In the genomic region with DNA sequence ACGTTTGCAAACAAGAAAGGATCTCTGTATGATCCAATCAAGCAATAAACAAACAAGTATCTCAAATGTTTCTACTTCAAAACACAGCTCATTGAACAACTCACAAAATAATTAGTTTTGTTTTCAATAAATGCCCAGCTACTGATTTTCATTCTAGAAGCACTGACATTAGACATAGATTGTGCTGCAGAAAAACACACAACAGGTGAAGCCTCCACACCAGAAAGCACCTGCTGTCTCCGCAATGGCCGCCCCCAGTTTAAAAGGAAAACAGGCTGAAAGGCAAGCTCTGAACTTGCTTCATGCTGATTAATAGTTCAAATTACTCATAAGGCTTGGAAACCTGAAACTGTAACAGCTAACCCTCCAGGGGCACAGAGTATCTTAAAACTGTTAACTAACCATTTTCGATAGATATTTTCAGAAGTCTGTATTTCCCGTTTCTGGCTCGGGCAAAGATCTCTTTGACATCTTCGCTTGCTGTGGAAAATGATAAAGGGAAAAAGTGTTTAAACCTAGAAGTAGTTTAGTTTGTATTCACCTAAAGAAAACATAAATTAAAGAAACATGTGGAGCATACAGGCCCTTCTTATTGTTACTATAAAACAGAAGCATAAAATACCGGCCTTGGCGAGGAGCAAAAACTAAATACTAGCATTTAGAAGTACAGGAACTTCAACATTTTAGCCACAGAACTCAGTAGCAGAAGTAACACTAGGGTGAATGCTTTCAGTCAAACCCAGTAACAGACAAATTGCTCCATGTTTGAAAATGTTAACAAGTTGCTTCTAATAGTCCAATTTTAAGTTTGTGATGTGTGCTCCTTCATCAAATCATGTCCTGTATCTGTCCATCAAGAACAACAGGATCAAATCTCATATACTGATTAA, we compare ENCODE assay signal across 8 mouse cellular contexts. TPM values are rescaled to one million over a fixed set of nuclear protein-coding genes. Genes with fewer than 3 reads are reported as not detected.
A peak's percentile ranks its signal among the peaks of the same experiment; 100 is the strongest.
DNase-seq lines count a peak whose midpoint lies in the region; ATAC-seq and TF ChIP-seq lines count a peak whose summit lies in the region.

No protein-coding gene starts in this region.

- H3K9me3 ChIP-seq in kidney, postnatal 0 days (replicated peaks; ENCODE audit: low read length) = no peaks in the 10 kb centered on the region
- no peaks in the 10 kb centered on the region for H3K9me3 ChIP-seq in embryonic facial prominence, embryonic 10.5 days
- H3K9me3 ChIP-seq in intestine, embryonic 15.5 days = no peaks in the 10 kb centered on the region

- H3K27me3 ChIP-seq in kidney, postnatal 0 days (ENCODE audit: insufficient read depth, low read length) = no peaks in the 10 kb centered on the region
- no peaks in the 10 kb centered on the region for H3K27me3 ChIP-seq in kidney, adult 2 months (replicated peaks; ENCODE audit: control insufficient read depth, insufficient read depth, low read length)
- no peaks in the 10 kb centered on the region for H3K27me3 ChIP-seq in embryonic facial prominence, embryonic 10.5 days (replicated peaks; ENCODE audit: low read depth, poor library complexity, severe bottlenecking)
- no peaks in the 10 kb centered on the region for H3K27me3 ChIP-seq in intestine, embryonic 15.5 days (replicated peaks)

- TF ChIP-seq POLR2A in kidney, adult 2 months (IDR thresholded peaks at IDR 0.05; ENCODE audit: low read depth, low read length) = no peak

- H3K27ac ChIP-seq in kidney, postnatal 0 days = no peak overlapping the region
- H3K27ac ChIP-seq in kidney, adult 2 months (ENCODE audit: insufficient read depth, low read depth, low read length) = no peak overlapping the region
- no peak overlapping the region for H3K27ac ChIP-seq in embryonic facial prominence, embryonic 10.5 days (replicated peaks)
- no peak overlapping the region for H3K27ac ChIP-seq in intestine, embryonic 15.5 days

- peak overlapping the region; percentile 52 for H3K4me2 ChIP-seq in kidney, postnatal 0 days (ENCODE audit: low read length)
- peak overlapping the region; percentile 55 for H3K4me2 ChIP-seq in intestine, embryonic 15.5 days (replicated peaks)

- no peak overlapping the region for H3K9ac ChIP-seq in kidney, postnatal 0 days (ENCODE audit: low read depth, low read length)
- H3K9ac ChIP-seq in intestine, embryonic 15.5 days = 0 out of 2 replicates have a peak overlapping the region, but pooled peaks have one; percentile 30

- ATAC-seq in kidney, postnatal 0 days (replicated peaks; ENCODE audit: low FRiP score, low read depth) = no peak
- ATAC-seq in intestine, embryonic 15.5 days = no peak

- 0 out of 2 replicates have a peak, but pooled peaks cover 6% of the 10 kb centered on the region for H3K4me1 ChIP-seq in kidney, postnatal 0 days (replicated peaks; ENCODE audit: insufficient read depth, low read length)
- H3K4me1 ChIP-seq in kidney, adult 2 months (ENCODE audit: control insufficient read depth, insufficient read depth, low read length) = peaks cover 7% of the 10 kb centered on the region; the same call in 1 of the 2 replicates
- peaks cover 11% of the 10 kb centered on the region for H3K4me1 ChIP-seq in embryonic facial prominence, embryonic 10.5 days
- H3K4me1 ChIP-seq in intestine, embryonic 15.5 days (replicated peaks) = no peaks in the 10 kb centered on the region

- DNase-seq in kidney, postnatal 0 days (ENCODE audit: low spot score) = no peak
- DNase-seq in kidney, adult 2 months = no peak
- DNase-seq in embryonic facial prominence, embryonic 10.5 days (ENCODE audit: low spot score) = no peak
- peak; percentile 18 for DNase-seq in naive thymus-derived CD4-positive, alpha-beta T cell, adult 2 months (ENCODE audit: low read depth)
- DNase-seq in ovary, adult 18-20 months (ENCODE audit: low spot score) = no peak
- no peak for DNase-seq in layer of hippocampus, adult 9-11 months
- DNase-seq in ovary, postnatal 14 days (ENCODE audit: low spot score) = no peak

- no peak for TF ChIP-seq CTCF in kidney, postnatal 0 days (IDR thresholded peaks at IDR 0.05; ENCODE audit: low read depth)
- TF ChIP-seq CTCF in kidney, adult 2 months (conservative IDR thresholded peaks at IDR 0.05; ENCODE audit: insufficient read depth, insufficient read length, low read depth, low read length) = no peak

- H3K4me3 ChIP-seq in kidney, postnatal 0 days (replicated peaks; ENCODE audit: low read depth, low read length) = 0 out of 2 replicates have a peak overlapping the region, but pooled peaks have one; percentile 98
- H3K4me3 ChIP-seq in kidney, adult 2 months (ENCODE audit: insufficient read depth, low read depth, low read length) = no peak overlapping the region
- H3K4me3 ChIP-seq in embryonic facial prominence, embryonic 10.5 days = peak overlapping the region; percentile 97
- no peak overlapping the region for H3K4me3 ChIP-seq in intestine, embryonic 15.5 days (replicated peaks)

- H3K36me3 ChIP-seq in kidney, postnatal 0 days (ENCODE audit: insufficient read depth, low read length) = peaks cover 17% of the 10 kb centered on the region
- H3K36me3 ChIP-seq in kidney, adult 2 months (ENCODE audit: control insufficient read depth, insufficient read depth, low read length) = peaks cover 4% of the 10 kb centered on the region; the same call in 1 of the 2 replicates
- H3K36me3 ChIP-seq in embryonic facial prominence, embryonic 10.5 days (replicated peaks) = peaks cover 36% of the 10 kb centered on the region
- H3K36me3 ChIP-seq in intestine, embryonic 15.5 days = peaks cover 3% of the 10 kb centered on the region

- 78% methylated on average over 9 of the region's 9 CpGs for WGBS in kidney, postnatal 0 days
- WGBS in kidney, adult 2 months = 65% methylated on average over 9 of the region's 9 CpGs
- WGBS in embryonic facial prominence, embryonic 10.5 days = 87% methylated on average over 9 of the region's 9 CpGs
- WGBS in intestine, embryonic 15.5 days = 76% methylated on average over 9 of the region's 9 CpGs

RNA-seq across cellular contexts. Expression of a gene that starts 1.6 kb away (rescaled TPM):
- polyA plus RNA-seq in kidney, postnatal 0 days (2015; fragmentation: Nextera tagmentation; extraction: Ambion mirVana) = 104 and 109 TPM in 2 replicates
- polyA plus RNA-seq in kidney, adult 2 months (2012; rRNA removed) = 45.0 and 54.2 TPM in 2 replicates
- 66.1 and 68.9 TPM in 2 replicates for polyA plus RNA-seq in embryonic facial prominence, embryonic 10.5 days (2016; fragmentation: Nextera tagmentation; extraction: Ambion mirVana)
- 116 and 124 TPM in 2 replicates for polyA plus RNA-seq in intestine, embryonic 15.5 days (2015; fragmentation: Nextera tagmentation; extraction: Ambion mirVana)

RNA-seq across cellular contexts. Expression of a gene that starts 41.0 kb away (rescaled TPM):
- 24.3 and 25.0 TPM in 2 replicates for polyA plus RNA-seq in kidney, postnatal 0 days (2015; fragmentation: Nextera tagmentation; extraction: Ambion mirVana)
- polyA plus RNA-seq in kidney, adult 2 months (2012; rRNA removed) = 3.3 and 4.6 TPM in 2 replicates
- polyA plus RNA-seq in embryonic facial prominence, embryonic 10.5 days (2016; fragmentation: Nextera tagmentation; extraction: Ambion mirVana) = 0.77 and 0.93 TPM in 2 replicates
- polyA plus RNA-seq in intestine, embryonic 15.5 days (2015; fragmentation: Nextera tagmentation; extraction: Ambion mirVana) = 2.5 and 2.6 TPM in 2 replicates

RNA-seq across cellular contexts. Expression of a gene that starts 44.6 kb away (rescaled TPM):
- polyA plus RNA-seq in kidney, postnatal 0 days (2015; fragmentation: Nextera tagmentation; extraction: Ambion mirVana) = 14.3 and 14.9 TPM in 2 replicates
- polyA plus RNA-seq in kidney, adult 2 months (2012; rRNA removed) = 5.9 and 9.7 TPM in 2 replicates
- 2.8 and 3.3 TPM in 2 replicates for polyA plus RNA-seq in embryonic facial prominence, embryonic 10.5 days (2016; fragmentation: Nextera tagmentation; extraction: Ambion mirVana)
- polyA plus RNA-seq in intestine, embryonic 15.5 days (2015; fragmentation: Nextera tagmentation; extraction: Ambion mirVana) = 14.8 and 16.3 TPM in 2 replicates

RNA-seq across cellular contexts. Expression of a gene that starts 44.7 kb away (rescaled TPM):
- 7.0 and 7.7 TPM in 2 replicates for polyA plus RNA-seq in kidney, postnatal 0 days (2015; fragmentation: Nextera tagmentation; extraction: Ambion mirVana)
- 1.7 and 2.1 TPM in 2 replicates for polyA plus RNA-seq in kidney, adult 2 months (2012; rRNA removed)
- polyA plus RNA-seq in embryonic facial prominence, embryonic 10.5 days (2016; fragmentation: Nextera tagmentation; extraction: Ambion mirVana) = 8.9 and 10.5 TPM in 2 replicates
- polyA plus RNA-seq in intestine, embryonic 15.5 days (2015; fragmentation: Nextera tagmentation; extraction: Ambion mirVana) = 8.4 and 9.8 TPM in 2 replicates

Comparison
In these comparisons a context has a peak if more than half of its experiments do, and no peak if none do; other contexts are left out.
1. H3K4me3 ChIP-seq: peak in kidney, postnatal 0 days (single experiment) and embryonic facial prominence, embryonic 10.5 days (single experiment); none in kidney, adult 2 months (single experiment) and intestine, embryonic 15.5 days (single experiment).